Mouse (Mus musculus) small intestine, adult 2 months (tissue): ENCODE results near the gene Tns3.

ENCODE experiments used
- CTCF ChIP-seq: fragments of 200-500 bp; IDR thresholded peaks from 2 replicates; pipeline ENCODE4 v1.5.1; 2012; ENCODE audit warnings: low read depth, mild to moderate bottlenecking, control low read depth, inconsistent platforms, low read length, moderate library complexity, mixed read lengths; ENCODE audit not compliant: insufficient replicate concordance, insufficient read length; ENCODE audit errors: extremely low read depth
- POLR2A ChIP-seq: fragments of 200-500 bp; IDR thresholded peaks from 2 replicates; pipeline ENCODE4 v1.6.1; 2012; ENCODE audit warnings: low read depth, mild to moderate bottlenecking, control low read depth, inconsistent platforms, low read length, moderate library complexity

GRCm38 (mm10) chr11:8634728-8635410 is 29.5 kb downstream of the Tns3 start:
- TF ChIP-seq CTCF (no peak), POLR2A (no peak)
